Mouse (Mus musculus) midbrain, embryonic 15.5 days (tissue): ENCODE measurements at regions not wholly inside any gene's neighbourhood (a gene's known extent, or its start where the extent isn't known, plus 50 kb on each side); places are given as distances from the start of the nearest gene placed in this dataset.

Experiments used
- ATAC-seq: fragments of 200-750 bp; cut with Nextera tagmentation; replicated peaks from 2 replicates; pipeline ENCODE4 v1.8.0; 2017; ENCODE audit warnings: moderate TSS enrichment
- H3K27ac ChIP-seq: fragments of 300-500 bp; sonication (generic); 2 replicates; pipeline ENCODE4 v1.5.1; 2015; ENCODE audit warnings: mild to moderate bottlenecking, inconsistent platforms
- H3K27me3 ChIP-seq: fragments of 300-500 bp; sonication (generic); replicated peaks from 2 replicates; pipeline ENCODE4 v1.6.1; 2015; ENCODE audit warnings: inconsistent platforms
- H3K36me3 ChIP-seq: fragments of 300-500 bp; sonication (generic); replicated peaks from 2 replicates; pipeline ENCODE4 v1.6.1; 2015; ENCODE audit warnings: inconsistent platforms
- H3K4me1 ChIP-seq: fragments of 300-500 bp; sonication (generic); 2 replicates; pipeline ENCODE4 v1.6.1; 2015; ENCODE audit warnings: inconsistent platforms
- H3K4me2 ChIP-seq: fragments of 300-500 bp; sonication (generic); 2 replicates; pipeline ENCODE4 v1.6.1; 2015; ENCODE audit warnings: inconsistent platforms, mild to moderate bottlenecking, moderate library complexity
- H3K4me3 ChIP-seq: fragments of 300-500 bp; sonication (generic); 2 replicates; pipeline ENCODE4 v1.5.1; 2015; ENCODE audit warnings: mild to moderate bottlenecking, inconsistent platforms
- H3K9ac ChIP-seq: fragments of 300-500 bp; sonication (generic); 2 replicates; pipeline ENCODE4 v1.6.1; 2015; ENCODE audit warnings: mild to moderate bottlenecking, inconsistent platforms
- H3K9me3 ChIP-seq: fragments of 300-500 bp; sonication (generic); 2 replicates; pipeline ENCODE4 v1.6.1; 2016; ENCODE audit warnings: inconsistent platforms
- WGBS: fragments of 180-500 bp; shearing (Covaris S2); methylation state at CpG from one replicate; pipeline ENCODE4 v1.1.7; 2015; ENCODE audit warnings: mixed read lengths; 5-methylcytosine and 5-hydroxymethylcytosine counted together

- 0 out of 2 replicates have a peak, but pooled peaks have one; percentile 27 for ATAC-seq
- H3K4me2 ChIP-seq: peak overlapping the region; percentile 22; the same call in 1 of the 2 replicates
- H3K4me1 ChIP-seq: peaks cover 32% of the 10 kb centered on the region
- WGBS: 4% methylated on average over 18 of the region's 18 CpGs
- no peak overlapping the region for H3K9ac ChIP-seq
- no peaks in the 10 kb centered on the region for H3K36me3 ChIP-seq
- H3K27ac ChIP-seq: no peak overlapping the region
- no peaks in the 10 kb centered on the region; the same call in 1 of the 2 replicates for H3K27me3 ChIP-seq
- H3K4me3 ChIP-seq: no peak overlapping the region
- H3K9me3 ChIP-seq: no peaks in the 10 kb centered on the region
These were observed 95.2 kb downstream of the Mrm1 start for GRCm38 (mm10) chr11:84724080-84724479.

GRCm38 (mm10) chr11:84722658-84723201, 96.6 kb downstream of the Mrm1 start:
- Histone ChIP-seq H3K27me3 (no peaks in the 10 kb centered on the region; the same call in 1 of the 2 replicates), H3K4me3 (no peak overlapping the region), H3K4me2 (no peak overlapping the region), H3K9me3 (no peaks in the 10 kb centered on the region), H3K4me1 (peaks cover 29% of the 10 kb centered on the region), H3K9ac (no peak overlapping the region), H3K36me3 (no peaks in the 10 kb centered on the region), H3K27ac (no peak overlapping the region)
- WGBS: 30% methylated on average over 12 of the region's 12 CpGs
- ATAC-seq: no peak

- Histone ChIP-seq H3K4me1 (peaks cover 29% of the 10 kb centered on the region), H3K4me2 (no peak overlapping the region), H3K9me3 (no peaks in the 10 kb centered on the region), H3K4me3 (no peak overlapping the region), H3K9ac (no peak overlapping the region), H3K36me3 (no peaks in the 10 kb centered on the region), H3K27ac (no peak overlapping the region), H3K27me3 (no peaks in the 10 kb centered on the region; the same call in 1 of the 2 replicates)
- WGBS: 37% methylated on average over 3 of the region's 3 CpGs
- no peak for ATAC-seq
These were observed 97.3 kb downstream of the Mrm1 start for GRCm38 (mm10) chr11:84721979-84722378.

GRCm38 (mm10) chr11:84721150-84721549, 98.2 kb downstream of the Mrm1 start:
- Histone ChIP-seq H3K4me3 (no peak overlapping the region), H3K36me3 (no peaks in the 10 kb centered on the region), H3K4me1 (peaks cover 22% of the 10 kb centered on the region), H3K9ac (no peak overlapping the region), H3K27ac (no peak overlapping the region), H3K27me3 (no peaks in the 10 kb centered on the region; the same call in 1 of the 2 replicates), H3K4me2 (no peak overlapping the region), H3K9me3 (no peaks in the 10 kb centered on the region)
- 65% methylated on average over 2 of the region's 2 CpGs for WGBS
- no peak for ATAC-seq

- 89% methylated on average over 1 of the region's 1 CpGs for WGBS
- Histone ChIP-seq H3K27ac (no peak overlapping the region), H3K9me3 (no peaks in the 10 kb centered on the region), H3K9ac (no peak overlapping the region), H3K27me3 (no peaks in the 10 kb centered on the region; the same call in 1 of the 2 replicates), H3K4me1 (peaks cover 12% of the 10 kb centered on the region; the same call in 1 of the 2 replicates), H3K36me3 (no peaks in the 10 kb centered on the region), H3K4me3 (no peak overlapping the region), H3K4me2 (no peak overlapping the region)
- no peak for ATAC-seq
These were observed 99.5 kb downstream of the Mrm1 start for GRCm38 (mm10) chr11:84719781-84720180.

GRCm38 (mm10) chr11:84712731-84713130, 106.6 kb downstream of the Mrm1 start:
- WGBS: 90% methylated on average over 6 of the region's 6 CpGs

GRCm38 (mm10) chr11:84711886-84712285, 107.4 kb downstream of the Mrm1 start:
- H3K9me3 ChIP-seq: no peaks in the 10 kb centered on the region
- H3K27ac ChIP-seq: no peak overlapping the region
- no peak for ATAC-seq
- no peak overlapping the region for H3K9ac ChIP-seq
- no peak overlapping the region for H3K4me2 ChIP-seq
- H3K4me3 ChIP-seq: no peak overlapping the region
- no peaks in the 10 kb centered on the region for H3K36me3 ChIP-seq
- 25% methylated on average over 6 of the region's 6 CpGs for WGBS
- peaks cover 18% of the 10 kb centered on the region for H3K4me1 ChIP-seq
- 0 out of 2 replicates have a peak, but pooled peaks cover under 1% of the 10 kb centered on the region for H3K27me3 ChIP-seq

More at GRCm38 (mm10) chr11:84712731-84713130, 106.6 kb downstream of the Mrm1 start:
- H3K9ac ChIP-seq: no peak overlapping the region
- H3K27me3 ChIP-seq: no peaks in the 10 kb centered on the region
- H3K4me2 ChIP-seq: no peak overlapping the region
- no peak for ATAC-seq
- no peak overlapping the region for H3K27ac ChIP-seq
- H3K36me3 ChIP-seq: no peaks in the 10 kb centered on the region
- no peaks in the 10 kb centered on the region for H3K9me3 ChIP-seq
- no peak overlapping the region for H3K4me3 ChIP-seq
- H3K4me1 ChIP-seq: peaks cover 10% of the 10 kb centered on the region

GRCm38 (mm10) chr11:84708222-84708730, 111.0 kb downstream of the Mrm1 start:
- Histone ChIP-seq H3K27ac (no peak overlapping the region), H3K9ac (no peak overlapping the region), H3K4me2 (no peak overlapping the region), H3K4me3 (no peak overlapping the region), H3K27me3 (0 out of 2 replicates have a peak, but pooled peaks cover 3% of the 10 kb centered on the region), H3K9me3 (no peaks in the 10 kb centered on the region), H3K4me1 (peaks cover 25% of the 10 kb centered on the region), H3K36me3 (no peaks in the 10 kb centered on the region)
- WGBS: 65% methylated on average over 10 of the region's 10 CpGs
- ATAC-seq: no peak

- Histone ChIP-seq H3K9me3 (no peaks in the 10 kb centered on the region), H3K27ac (no peak overlapping the region), H3K9ac (no peak overlapping the region), H3K4me2 (no peak overlapping the region), H3K27me3 (0 out of 2 replicates have a peak, but pooled peaks cover 3% of the 10 kb centered on the region), H3K36me3 (no peaks in the 10 kb centered on the region), H3K4me3 (no peak overlapping the region), H3K4me1 (peaks cover 25% of the 10 kb centered on the region)
- WGBS: 8% methylated on average over 10 of the region's 10 CpGs
- ATAC-seq: no peak
These were observed 111.5 kb downstream of the Mrm1 start for GRCm38 (mm10) chr11:84707772-84708171.

- H3K9me3 ChIP-seq: no peaks in the 10 kb centered on the region
- no peak for ATAC-seq
- H3K4me2 ChIP-seq: no peak overlapping the region
- peak overlapping the region; percentile 18; the same call in 1 of the 2 replicates for H3K27ac ChIP-seq
- H3K4me1 ChIP-seq: peaks cover 33% of the 10 kb centered on the region
- H3K36me3 ChIP-seq: no peaks in the 10 kb centered on the region
- WGBS: 22% methylated on average over 6 of the region's 6 CpGs
- H3K27me3 ChIP-seq: 0 out of 2 replicates have a peak, but pooled peaks cover 3% of the 10 kb centered on the region
- no peak overlapping the region for H3K9ac ChIP-seq
- no peak overlapping the region for H3K4me3 ChIP-seq
These were observed 112.6 kb downstream of the Mrm1 start for GRCm38 (mm10) chr11:84706692-84707091.

- no peaks in the 10 kb centered on the region for H3K36me3 ChIP-seq
- peaks cover 29% of the 10 kb centered on the region for H3K4me1 ChIP-seq
- 3% methylated on average over 28 of the region's 28 CpGs for WGBS
- H3K27me3 ChIP-seq: 0 out of 2 replicates have a peak, but pooled peaks cover 5% of the 10 kb centered on the region
- no peak overlapping the region for H3K4me3 ChIP-seq
- peak; percentile 69 for ATAC-seq
- peak overlapping the region; percentile 42 for H3K4me2 ChIP-seq
- H3K9ac ChIP-seq: peak overlapping the region; percentile 13; the same call in 1 of the 2 replicates
- peak overlapping the region; percentile 75 for H3K27ac ChIP-seq
- no peaks in the 10 kb centered on the region for H3K9me3 ChIP-seq
These were observed 117.8 kb downstream of the Mrm1 start for GRCm38 (mm10) chr11:84701319-84702175.

GRCm38 (mm10) chr11:84697521-84697920, 121.8 kb downstream of the Mrm1 start:
- 46% methylated on average over 5 of the region's 5 CpGs for WGBS
- no peak for ATAC-seq
- Histone ChIP-seq H3K36me3 (no peaks in the 10 kb centered on the region), H3K4me2 (no peak overlapping the region), H3K9ac (no peak overlapping the region), H3K4me3 (no peak overlapping the region), H3K4me1 (peaks cover 28% of the 10 kb centered on the region), H3K27ac (no peak overlapping the region), H3K27me3 (0 out of 2 replicates have a peak, but pooled peaks cover 5% of the 10 kb centered on the region), H3K9me3 (no peaks in the 10 kb centered on the region)
